Comparison of ENCODE assay signal across 8 mouse cellular contexts in the genomic region with DNA sequence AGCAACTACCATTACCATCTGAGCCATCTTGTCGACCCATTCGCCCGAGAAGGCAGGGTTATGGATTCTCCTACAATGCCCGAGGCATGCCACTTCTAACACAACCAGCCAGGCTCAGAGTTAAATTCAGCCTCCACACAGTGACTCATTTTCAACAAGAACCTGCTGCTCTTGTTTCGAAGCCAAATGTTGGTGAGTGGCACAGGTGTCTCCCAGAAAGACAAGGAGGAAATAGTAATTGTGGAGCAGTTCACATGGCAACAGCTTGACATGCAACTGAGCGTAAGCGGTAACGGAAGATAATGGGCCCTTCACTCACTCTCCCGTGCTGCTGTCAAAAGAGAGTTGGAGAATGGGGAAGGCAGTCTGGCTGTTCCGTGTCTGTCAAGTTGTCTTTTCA.
DNase-seq lines count a peak whose midpoint lies in the region; ATAC-seq lines count a peak whose summit lies in the region.

No protein-coding gene starts in this region.

- ATAC-seq in activated CD4-positive, CD25-positive, alpha-beta regulatory T cell, adult 4 months: no peak

- intact Hi-C loops in left cerebral cortex, postnatal 4 days (cut with DNase I): no loop called here

- DNase-seq in left cerebral cortex, adult 11 months (ENCODE audit: low spot score): peak; percentile 29
- DNase-seq in left cerebral cortex, postnatal 4 days: no peak
- DNase-seq in cerebellum, adult 9-10 months: peak; percentile 72
- peak; percentile 68 to 81 for DNase-seq in layer of hippocampus, adult 18-20 months (ENCODE audit: low spot score in 2 of 2)
- DNase-seq in right cerebral cortex, postnatal 25 days: peak; percentile 45
- no peak for DNase-seq in adrenal gland, postnatal 10 days
- no peak for DNase-seq in testis, postnatal 10 days (ENCODE audit: low spot score)

Comparison
In these comparisons a context has a peak if more than half of its experiments do, and no peak if none do; other contexts are left out.
1. DNase-seq: peak in left cerebral cortex, adult 11 months (single experiment), cerebellum, adult 9-10 months (single experiment), layer of hippocampus, adult 18-20 months (2 of 2) and right cerebral cortex, postnatal 25 days (single experiment); none in left cerebral cortex, postnatal 4 days (single experiment), adrenal gland, postnatal 10 days (single experiment) and testis, postnatal 10 days (single experiment).